Mouse (Mus musculus): Measurements from ENCODE around the gene Atp6ap2. TPM values are rescaled to one million over a fixed set of nuclear protein-coding genes. Genes with fewer than 3 reads are reported as not detected.

The Atp6ap2 gene
- total RNA-seq, 2 experiments from 2014 or later: 11.4 to 11.8 TPM

Other genes starting within 250 kb of the Atp6ap2 start
- 1 to 10 TPM; 4.6 to 7.3 TPM for gene 1810030O07Rik, start 85.9 kb downstream of the Atp6ap2 start, total RNA-seq (2021)
- 10 to 100 TPM; 18.5 to 20.9 TPM for gene Med14, start 174.3 kb downstream of the Atp6ap2 start, total RNA-seq (2021)

Data from gastrocnemius, postnatal 25 days (tissue).